Comparison of ENCODE assay signal across 28 mouse cellular contexts in genomic region chr17:35617127-35617526, GRCm38 (mm10). TPM values are rescaled to one million over a fixed set of nuclear protein-coding genes. Genes with fewer than 3 reads are reported as not detected.
DNase-seq lines count a peak whose midpoint lies in the region; ATAC-seq and TF ChIP-seq lines count a peak whose summit lies in the region.
"Had no signal": no experiment of that assay in that cellular context is flagged by ENCODE, and none has a peak within 500 bp of the region (broad histone marks: within the 10 kb centered on the region; RNA-seq: fewer than 3 reads in every experiment).

No protein-coding gene starts in this region.

- TF ChIP-seq POLR2A in MEL (IDR thresholded peaks at IDR 0.05; ENCODE audit: control insufficient read depth in 1 of 2, insufficient read depth in 1 of 2, low read depth in 1 of 2, low read length in 2 of 2, poor library complexity in 1 of 2) = no peak

- DNase-seq in MEL (ENCODE audit: low read depth, low spot score) = peak; percentile 79
- DNase-seq in induced T-regulatory cell, adult 2 months (ENCODE audit: low read depth) = peak; percentile 30
- peak; percentile 43 for DNase-seq in stomach, postnatal 0 days (ENCODE audit: low spot score)
- no peak for DNase-seq in thymus, postnatal 36 days
- no peak for DNase-seq in right cerebral cortex, adult 2 months (ENCODE audit: low spot score in 2 of 2)
- no peak for DNase-seq in cerebellum, adult 9-10 months
- DNase-seq: cerebellum, adult 9-11 months; forebrain, postnatal 0 days; heart, postnatal 36 days; kidney, adult 11 months; lung, postnatal 14 days; retina, postnatal 1 day; thymus, adult 18-20 months had no signal

- TF ChIP-seq CTCF in MEL (IDR thresholded peaks at IDR 0.05 in 2 of 3, conservative IDR thresholded peaks at IDR 0.05 in 1 of 3; ENCODE audit: control insufficient read depth in 1 of 3, insufficient read depth in 1 of 3, low read depth in 2 of 3, low read length in 3 of 3, poor library complexity in 1 of 3, severe bottlenecking in 1 of 3) = no peak
- no peak for TF ChIP-seq CTCF in stomach, postnatal 0 days (IDR thresholded peaks at IDR 0.05; ENCODE audit: low read depth)

- TF ChIP-seq EP300 in MEL (IDR thresholded peaks at IDR 0.05; ENCODE audit: low read depth in 1 of 2, low read length in 2 of 2) = no peak
- TF ChIP-seq EP300 in stomach, postnatal 0 days (optimal IDR thresholded peaks at IDR 0.05) = no peak

- no peaks in the 10 kb centered on the region; the same call in 1 of the 2 replicates for H3K4me1 ChIP-seq in megakaryocyte, embryonic 14.5 days
- H3K4me1 ChIP-seq in MEL (ENCODE audit: control insufficient read depth in 1 of 2, insufficient read depth in 2 of 2, low read length in 2 of 2) = 0 out of 4 replicates have a peak, but pooled peaks cover 0 to 3% of the 10 kb centered on the region in 2 experiments
- H3K4me1 ChIP-seq in stomach, postnatal 0 days (replicated peaks; ENCODE audit: control insufficient read depth, insufficient read depth) = no peaks in the 10 kb centered on the region
- H3K4me1 ChIP-seq: embryonic facial prominence, embryonic 15.5 days; heart, embryonic 13.5 days; limb, embryonic 12.5 days had no signal

- no peaks in the 10 kb centered on the region for H3K36me3 ChIP-seq in megakaryocyte, embryonic 14.5 days (replicated peaks; ENCODE audit: low read length)
- H3K36me3 ChIP-seq in MEL (ENCODE audit: control insufficient read depth in 1 of 2, insufficient read depth in 2 of 2, low read length in 2 of 2) = no peaks in the 10 kb centered on the region
- H3K36me3 ChIP-seq in stomach, postnatal 0 days (ENCODE audit: control insufficient read depth, insufficient read depth, low read length) = no peaks in the 10 kb centered on the region
- H3K36me3 ChIP-seq: embryonic facial prominence, embryonic 15.5 days; heart, embryonic 13.5 days; limb, embryonic 12.5 days had no signal

- H3K79me2 ChIP-seq in MEL (ENCODE audit: control insufficient read depth, insufficient read depth, low read length, poor library complexity) = no peaks in the 10 kb centered on the region

- no peak for TF ChIP-seq RAD21 in MEL (IDR thresholded peaks at IDR 0.05; ENCODE audit: low read depth, low read length)

- no peak overlapping the region for H3K9ac ChIP-seq in MEL (ENCODE audit: control insufficient read depth, low read depth, low read length, poor library complexity, severe bottlenecking)
- H3K9ac ChIP-seq in stomach, postnatal 0 days (ENCODE audit: low read length) = no peak overlapping the region
- H3K9ac ChIP-seq: embryonic facial prominence, embryonic 15.5 days; forebrain, postnatal 0 days; heart, embryonic 13.5 days; hindbrain, embryonic 14.5 days; limb, embryonic 12.5 days had no signal

- peaks cover 11% of the 10 kb centered on the region; the same call in 1 of the 2 replicates for H3K9me3 ChIP-seq in megakaryocyte, embryonic 14.5 days
- no peaks in the 10 kb centered on the region for H3K9me3 ChIP-seq in MEL (replicated peaks; ENCODE audit: insufficient read depth, low read length)
- no peaks in the 10 kb centered on the region; the same call in 1 of the 2 replicates for H3K9me3 ChIP-seq in stomach, postnatal 0 days (ENCODE audit: control insufficient read depth, low read length)
- H3K9me3 ChIP-seq: embryonic facial prominence, embryonic 15.5 days; heart, embryonic 13.5 days; limb, embryonic 12.5 days had no signal

- H3K27me3 ChIP-seq in megakaryocyte, embryonic 14.5 days (replicated peaks) = peaks cover 25% of the 10 kb centered on the region
- H3K27me3 ChIP-seq in MEL (ENCODE audit: control insufficient read depth in 1 of 2, insufficient read depth in 2 of 2, low read length in 2 of 2) = no peaks in the 10 kb centered on the region; a peak in 1 of 4 replicates
- no peaks in the 10 kb centered on the region for H3K27me3 ChIP-seq in stomach, postnatal 0 days (ENCODE audit: control insufficient read depth, insufficient read depth, low read length)
- H3K27me3 ChIP-seq: embryonic facial prominence, embryonic 15.5 days; limb, embryonic 12.5 days had no signal

- H3K27ac ChIP-seq in MEL (ENCODE audit: control insufficient read depth, low read depth, low read length) = no peak overlapping the region
- H3K27ac ChIP-seq in stomach, postnatal 0 days (replicated peaks) = no peak overlapping the region
- H3K27ac ChIP-seq: embryonic facial prominence, embryonic 15.5 days; heart, embryonic 13.5 days; hindbrain, embryonic 14.5 days; limb, embryonic 12.5 days had no signal

- WGBS in stomach, postnatal 0 days = 68% methylated on average over 4 of the region's 4 CpGs

- peak overlapping the region; percentile 28 for H3K4me3 ChIP-seq in megakaryocyte, embryonic 14.5 days (replicated peaks)
- no peak overlapping the region for H3K4me3 ChIP-seq in MEL (ENCODE audit: control insufficient read depth in 1 of 2, insufficient read depth in 1 of 2, low read depth in 2 of 2, low read length in 2 of 2)
- H3K4me3 ChIP-seq in stomach, postnatal 0 days (ENCODE audit: low read depth, low read length) = no peak overlapping the region
- H3K4me3 ChIP-seq: embryonic facial prominence, embryonic 15.5 days; heart, embryonic 13.5 days; limb, embryonic 12.5 days had no signal

- no peak for ATAC-seq in megakaryocyte, adult 5-6 weeks (ENCODE audit: poor library complexity, severe bottlenecking)
- peak; percentile 87 for ATAC-seq in stomach, postnatal 0 days (ENCODE audit: low FRiP score, low TSS enrichment)
- ATAC-seq: forebrain, postnatal 0 days had no signal

- no peak overlapping the region for H3K4me2 ChIP-seq in stomach, postnatal 0 days (replicated peaks; ENCODE audit: low read depth)
- H3K4me2 ChIP-seq: embryonic facial prominence, embryonic 15.5 days; heart, embryonic 13.5 days; hindbrain, embryonic 14.5 days; limb, embryonic 12.5 days; midbrain, embryonic 11.5 days had no signal

TF ChIP-seq in MEL, 35 proteins besides CTCF, POLR2A, EP300 and RAD21:
- no peak for TF ChIP-seq TAL1 (IDR thresholded peaks at IDR 0.05; ENCODE audit: low read length)
- TF ChIP-seq ZC3H11A (IDR thresholded peaks at IDR 0.05; ENCODE audit: low read depth, low read length) = no peak
TF ChIP-seq in MEL: peak in this region for 0.

RNA-seq across cellular contexts. Expression of gene Gm9573, which starts 9.3 kb away (rescaled TPM):
- polyA plus RNA-seq in megakaryocyte, embryonic 14.5 days (2012; ENCODE audit: insufficient read depth, low replicate concordance) = 0.55 TPM in 1 of 2 replicates, not detected in the other
- not detected in 2 replicates for total RNA-seq in megakaryocyte, adult 5-6 weeks (2015)
- total RNA-seq in megakaryocyte, adult 5-6 weeks (2017) = not detected in 2 replicates
- total RNA-seq in MEL (2012; rRNA removed) = not detected in 2 replicates
- not detected for polyA plus RNA-seq in MEL (2012; ENCODE audit: insufficient read depth in 1 of 2, insufficient read length in 2 of 2, low read depth in 1 of 2, low replicate concordance in 2 of 2, missing spikeins in 1 of 2)
- 2.6 and 3.9 TPM in 2 replicates for polyA plus RNA-seq in stomach, postnatal 0 days (2015; fragmentation: Nextera tagmentation; extraction: Ambion mirVana)
- total RNA-seq: adrenal gland, adult 18-20 months; forebrain, postnatal 0 days; gastrocnemius, postnatal 4 days; heart, postnatal 36 days; layer of hippocampus, postnatal 14 days; left cerebral cortex, postnatal 10 days had no signal
- polyA plus RNA-seq: forebrain, postnatal 0 days; heart, embryonic 13.5 days; hindbrain, embryonic 14.5 days; kidney, embryonic 16.5 days; large intestine, adult 2 months; limb, embryonic 12.5 days; liver, embryonic 16.5 days; midbrain, embryonic 11.5 days; neural tube, embryonic 11.5 days had no signal

RNA-seq across cellular contexts. Expression of gene Sfta2, which starts 15.8 kb away (rescaled TPM):
- polyA plus RNA-seq in megakaryocyte, embryonic 14.5 days (2012; ENCODE audit: insufficient read depth, low replicate concordance) = not detected in 2 replicates
- not detected in 2 replicates for total RNA-seq in megakaryocyte, adult 5-6 weeks (2015)
- not detected in 2 replicates for total RNA-seq in megakaryocyte, adult 5-6 weeks (2017)
- total RNA-seq in MEL (2012; rRNA removed) = not detected in 2 replicates
- not detected for polyA plus RNA-seq in MEL (2012; ENCODE audit: insufficient read depth in 1 of 2, insufficient read length in 2 of 2, low read depth in 1 of 2, low replicate concordance in 2 of 2, missing spikeins in 1 of 2)
- polyA plus RNA-seq in stomach, postnatal 0 days (2015; fragmentation: Nextera tagmentation; extraction: Ambion mirVana) = 7.6 and 8.6 TPM in 2 replicates
- total RNA-seq: adrenal gland, adult 18-20 months; forebrain, postnatal 0 days; gastrocnemius, postnatal 4 days; heart, postnatal 36 days; layer of hippocampus, postnatal 14 days; left cerebral cortex, postnatal 10 days had no signal
- polyA plus RNA-seq: forebrain, postnatal 0 days; hindbrain, embryonic 14.5 days; large intestine, adult 2 months; limb, embryonic 12.5 days; liver, embryonic 16.5 days; midbrain, embryonic 11.5 days; neural tube, embryonic 11.5 days had no signal

RNA-seq across cellular contexts. Expression of gene Mucl3, which starts 26.4 kb away (rescaled TPM):
- not detected in 2 replicates for polyA plus RNA-seq in megakaryocyte, embryonic 14.5 days (2012; ENCODE audit: insufficient read depth, low replicate concordance)
- total RNA-seq in megakaryocyte, adult 5-6 weeks (2015) = not detected in 2 replicates
- total RNA-seq in megakaryocyte, adult 5-6 weeks (2017) = not detected in 2 replicates
- 0.04 and 0.13 TPM in 2 replicates for total RNA-seq in MEL (2012; rRNA removed)
- polyA plus RNA-seq in MEL (2012; ENCODE audit: insufficient read depth in 1 of 2, insufficient read length in 2 of 2, low read depth in 1 of 2, low replicate concordance in 2 of 2, missing spikeins in 1 of 2) = under 1 TPM in 1 of 2 experiments, not detected in 1; 0.11 TPM
- polyA plus RNA-seq in stomach, postnatal 0 days (2015; fragmentation: Nextera tagmentation; extraction: Ambion mirVana) = 768 and 930 TPM in 2 replicates
- total RNA-seq: adrenal gland, adult 18-20 months; forebrain, postnatal 0 days; gastrocnemius, postnatal 4 days; heart, postnatal 36 days; layer of hippocampus, postnatal 14 days; left cerebral cortex, postnatal 10 days had no signal
- polyA plus RNA-seq: forebrain, postnatal 0 days; liver, embryonic 16.5 days; midbrain, embryonic 11.5 days; neural tube, embryonic 11.5 days had no signal

RNA-seq across cellular contexts. Expression of gene 2300002M23Rik, which starts 49.9 kb away (rescaled TPM):
- polyA plus RNA-seq in megakaryocyte, embryonic 14.5 days (2012; ENCODE audit: insufficient read depth, low replicate concordance) = not detected in 2 replicates
- not detected in 2 replicates for total RNA-seq in megakaryocyte, adult 5-6 weeks (2015)
- not detected in 2 replicates for total RNA-seq in megakaryocyte, adult 5-6 weeks (2017)
- total RNA-seq in MEL (2012; rRNA removed) = not detected in 2 replicates
- not detected for polyA plus RNA-seq in MEL (2012; ENCODE audit: insufficient read depth in 1 of 2, insufficient read length in 2 of 2, low read depth in 1 of 2, low replicate concordance in 2 of 2, missing spikeins in 1 of 2)
- 234 and 311 TPM in 2 replicates for polyA plus RNA-seq in stomach, postnatal 0 days (2015; fragmentation: Nextera tagmentation; extraction: Ambion mirVana)
- total RNA-seq: adrenal gland, adult 18-20 months; forebrain, postnatal 0 days; gastrocnemius, postnatal 4 days; heart, postnatal 36 days; layer of hippocampus, postnatal 14 days; left cerebral cortex, postnatal 10 days had no signal
- polyA plus RNA-seq: forebrain, postnatal 0 days; heart, embryonic 13.5 days; hindbrain, embryonic 14.5 days; kidney, embryonic 16.5 days; large intestine, adult 2 months; limb, embryonic 12.5 days; liver, embryonic 16.5 days; midbrain, embryonic 11.5 days; neural tube, embryonic 11.5 days had no signal

RNA-seq across cellular contexts. Expression of gene Vars2, which starts 50.3 kb away (rescaled TPM):
- polyA plus RNA-seq in megakaryocyte, embryonic 14.5 days (2012; ENCODE audit: insufficient read depth, low replicate concordance) = 42.1 and 49.7 TPM in 2 replicates
- 2.1 and 5.3 TPM in 2 replicates for total RNA-seq in megakaryocyte, adult 5-6 weeks (2015)
- total RNA-seq in megakaryocyte, adult 5-6 weeks (2017) = 3.3 and 16.9 TPM in 2 replicates
- 21.8 and 24.0 TPM in 2 replicates for total RNA-seq in MEL (2012; rRNA removed)
- polyA plus RNA-seq in MEL (2012; ENCODE audit: insufficient read depth in 1 of 2, insufficient read length in 2 of 2, low read depth in 1 of 2, low replicate concordance in 2 of 2, missing spikeins in 1 of 2) = 10 to 100 TPM in 1 of 2 experiments, not detected in 1; 34.0 TPM
- 10.3 and 10.6 TPM in 2 replicates for polyA plus RNA-seq in stomach, postnatal 0 days (2015; fragmentation: Nextera tagmentation; extraction: Ambion mirVana)

Comparison
In these comparisons a context has a peak if more than half of its experiments do, and no peak if none do; other contexts are left out.
1. DNase-seq: peak in MEL (single experiment), induced T-regulatory cell, adult 2 months (single experiment) and stomach, postnatal 0 days (single experiment); none in thymus, postnatal 36 days (0 of 2), right cerebral cortex, adult 2 months (0 of 2) and cerebellum, adult 9-10 months (single experiment).
2. RNA of gene Mucl3, which starts 26.4 kb away (polyA plus RNA-seq): 768 to 930 TPM in stomach, postnatal 0 days; 0.11 TPM in MEL and not detected in megakaryocyte, embryonic 14.5 days; every median in the first group is over 100 times any median in the second.